Mouse (Mus musculus) c-Kit-negative CD71-positive TER-119-positive erythroid progenitor cells, embryonic 14.5 days (primary cell): ENCODE data around the gene Golga7b.

Experiments
- DNase-seq: peaks from one replicate; pipeline ENCODE4 v3.0.0-alpha.2; 2013; ENCODE audit warnings: low read depth, low spot score

The Golga7b gene

DNA sequence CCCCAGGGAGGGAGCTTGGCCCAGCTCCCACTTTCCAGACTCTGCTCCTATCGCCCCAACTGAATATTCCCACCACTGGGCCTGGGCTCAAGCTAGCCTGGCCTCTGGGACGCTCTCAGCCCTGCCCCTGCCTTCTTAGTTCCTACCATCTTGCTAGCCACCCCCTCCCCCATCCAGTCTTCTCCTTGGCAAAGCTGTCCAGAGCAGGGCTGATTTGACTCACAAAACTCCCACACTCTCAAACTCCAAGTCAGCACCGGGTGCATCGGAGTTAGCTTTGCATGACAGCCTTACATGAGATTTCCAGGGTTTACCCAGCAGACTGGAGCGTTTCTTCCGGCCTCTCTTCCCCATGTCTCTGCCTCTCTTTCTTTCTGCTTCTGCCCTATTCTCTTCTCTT is 45.8 kb downstream of the Golga7b start:
- DNase-seq = no peak

DNA sequence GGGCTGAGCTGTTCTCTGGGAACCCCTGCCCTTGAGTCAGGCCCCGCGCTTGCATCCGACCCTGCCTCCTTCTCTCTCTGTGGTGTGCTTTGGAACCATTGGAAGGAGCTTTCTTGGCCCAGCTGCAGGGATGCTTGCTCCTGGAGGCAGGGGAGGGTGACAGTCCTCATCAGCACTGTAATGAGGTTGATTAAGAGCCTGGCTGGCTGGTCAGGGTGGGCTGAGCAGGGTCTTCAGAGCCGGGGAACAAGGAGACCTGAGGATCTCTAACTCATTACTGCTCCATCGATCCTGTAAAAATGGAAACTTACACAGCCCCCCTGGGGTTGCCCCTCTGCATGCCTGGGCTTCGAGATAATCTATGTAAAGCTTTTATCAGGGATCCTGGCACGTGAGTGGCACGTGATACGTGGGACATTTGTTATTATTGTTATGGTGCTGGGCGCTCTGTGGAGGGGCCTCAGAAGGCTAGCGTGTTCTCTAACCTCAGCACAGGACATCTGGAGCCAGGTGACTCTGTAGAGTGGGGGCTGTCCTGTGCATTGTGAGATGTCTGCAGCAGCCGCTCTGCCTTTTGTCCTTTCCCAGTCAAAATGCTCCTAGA is 55.9 kb downstream of the Golga7b start:
- no peak for DNase-seq

DNA sequence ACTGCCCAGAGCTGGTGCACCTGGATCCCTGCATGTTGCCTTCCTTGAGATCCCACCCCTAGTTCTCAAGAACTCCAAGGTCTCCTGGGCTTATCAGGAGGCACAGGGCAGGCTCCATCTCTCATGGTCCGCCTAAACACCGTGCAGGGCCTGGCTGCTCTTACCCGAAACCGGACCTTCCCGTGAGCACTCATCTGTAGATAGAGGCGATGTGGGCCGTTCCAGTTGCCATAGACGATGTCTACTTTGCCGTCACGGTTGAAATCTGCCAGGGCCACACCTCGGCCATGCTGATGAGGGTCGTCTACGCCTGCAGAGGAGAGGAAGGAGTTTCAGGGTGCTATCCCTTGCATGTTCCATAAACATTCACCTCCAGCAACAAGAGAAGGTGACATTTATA is 57.1 kb downstream of the Golga7b start:
- no peak for DNase-seq

DNA sequence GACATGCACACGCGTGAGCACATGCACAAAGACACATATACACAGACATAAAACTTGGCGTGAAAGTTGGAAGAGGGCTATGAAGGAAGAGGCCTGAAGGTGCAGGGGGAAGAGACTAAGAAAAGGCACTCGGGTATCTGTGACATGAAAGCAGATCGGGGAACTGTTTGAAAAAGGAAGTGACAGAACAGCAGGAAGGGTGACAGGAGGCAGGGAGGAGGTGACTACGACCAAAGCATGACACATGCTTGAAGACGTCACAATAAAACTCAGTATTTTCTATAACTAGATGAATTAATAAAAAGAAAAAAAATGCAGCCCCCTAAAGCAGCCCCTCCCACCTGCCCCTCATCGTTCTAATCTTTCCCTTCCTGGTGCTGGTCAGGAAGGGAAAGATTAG is 58.4 kb downstream of the Golga7b start:
- no peak for DNase-seq

DNA sequence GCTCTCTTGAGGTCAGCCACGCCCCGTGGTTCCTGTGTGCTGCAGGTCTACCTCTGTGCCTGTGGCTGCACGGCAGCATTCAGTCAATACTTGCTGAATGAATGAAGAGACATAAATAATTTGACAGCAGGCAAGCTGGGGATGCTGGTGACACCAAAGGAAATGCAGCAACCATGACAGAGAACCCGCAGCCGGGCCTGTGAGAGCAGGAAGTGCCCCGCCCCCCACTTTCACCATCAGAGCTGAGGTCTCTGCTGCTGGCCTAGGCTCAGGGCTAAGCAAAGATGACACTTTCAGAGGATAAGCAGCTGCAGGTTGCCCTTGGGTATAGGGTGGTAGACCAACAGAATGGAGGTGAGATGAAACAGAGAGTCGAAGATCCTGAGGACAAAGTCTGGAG is 58.8 kb downstream of the Golga7b start:
- no peak for DNase-seq

DNA sequence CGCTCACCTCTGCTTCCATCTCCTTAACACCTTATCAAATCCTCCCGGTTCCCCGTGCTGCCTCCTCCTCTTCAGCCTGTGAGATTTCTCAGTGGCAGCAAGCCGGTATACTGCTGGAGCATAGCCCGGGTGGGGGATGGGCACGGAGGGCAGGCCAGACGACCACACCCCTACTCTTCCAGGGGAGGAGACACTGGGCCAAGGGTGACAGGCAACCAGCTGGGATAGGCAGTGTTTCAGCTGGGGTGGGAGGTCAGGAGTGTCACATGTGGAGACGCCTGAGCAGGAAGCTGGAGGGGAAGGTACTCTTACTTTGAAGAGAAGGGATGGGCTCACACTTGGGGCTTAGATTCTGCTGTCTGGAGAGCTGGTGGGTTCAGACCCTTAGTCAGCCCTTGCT is 59.6 kb downstream of the Golga7b start:
- DNase-seq = no peak

DNA sequence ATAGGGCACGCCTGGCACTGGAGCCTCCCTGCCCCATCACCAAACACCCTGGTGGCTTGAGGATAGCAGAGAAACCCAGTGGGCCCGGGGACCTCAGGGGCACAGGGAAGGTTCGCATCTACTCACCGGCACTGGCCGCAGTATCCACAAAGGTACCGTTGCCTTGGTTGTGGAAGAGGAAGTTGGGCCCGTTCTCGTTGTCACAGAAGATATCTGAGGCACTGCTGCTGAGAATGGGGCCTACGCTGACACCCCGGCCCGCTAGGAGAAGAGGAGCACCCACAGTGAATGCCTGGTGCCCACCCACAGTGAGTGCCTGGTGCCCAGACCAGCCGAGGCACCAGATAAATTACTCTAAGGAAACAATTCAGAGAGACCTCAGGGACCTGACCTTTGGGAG is 61.6 kb downstream of the Golga7b start:
- no peak for DNase-seq

DNA sequence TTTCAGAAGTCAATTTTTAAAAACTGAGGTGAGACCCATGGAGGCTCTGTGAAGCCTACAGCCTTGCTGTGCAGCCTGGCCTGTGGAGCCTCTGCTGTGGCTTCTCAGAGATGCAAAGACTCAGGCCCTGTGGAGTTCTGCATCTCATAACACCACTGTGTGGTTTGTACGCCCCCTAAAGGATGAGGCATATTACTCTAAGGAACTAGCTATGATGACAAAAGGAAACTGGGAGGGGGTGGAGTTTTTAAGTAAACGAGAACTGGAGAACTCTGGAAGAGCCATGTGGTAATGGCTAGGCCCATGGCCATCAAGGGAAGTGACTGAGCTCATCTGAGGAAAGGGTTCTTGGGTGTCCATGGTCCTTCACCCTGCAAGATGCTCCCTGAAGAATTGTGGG is 64.0 kb downstream of the Golga7b start:
- no peak for DNase-seq

DNA sequence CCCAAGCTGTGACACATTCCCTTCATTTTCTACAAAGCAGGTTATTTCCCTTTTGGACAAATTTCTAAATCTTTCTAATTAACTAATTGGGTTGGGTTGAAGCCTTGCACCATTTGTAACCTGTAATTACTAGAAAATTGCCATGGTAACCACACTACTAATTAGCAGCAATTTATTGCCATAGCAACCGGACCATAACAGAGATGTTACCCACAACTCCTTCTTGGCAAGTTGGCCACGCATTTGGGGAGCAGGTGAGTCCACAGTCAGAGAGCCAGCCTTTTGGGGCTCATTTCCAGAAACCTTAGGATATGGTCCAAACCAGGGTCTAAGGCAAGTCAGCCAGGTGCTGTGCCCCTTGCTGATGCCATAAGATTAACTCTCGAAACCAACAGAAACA is 64.8 kb downstream of the Golga7b start:
- DNase-seq = no peak

DNA sequence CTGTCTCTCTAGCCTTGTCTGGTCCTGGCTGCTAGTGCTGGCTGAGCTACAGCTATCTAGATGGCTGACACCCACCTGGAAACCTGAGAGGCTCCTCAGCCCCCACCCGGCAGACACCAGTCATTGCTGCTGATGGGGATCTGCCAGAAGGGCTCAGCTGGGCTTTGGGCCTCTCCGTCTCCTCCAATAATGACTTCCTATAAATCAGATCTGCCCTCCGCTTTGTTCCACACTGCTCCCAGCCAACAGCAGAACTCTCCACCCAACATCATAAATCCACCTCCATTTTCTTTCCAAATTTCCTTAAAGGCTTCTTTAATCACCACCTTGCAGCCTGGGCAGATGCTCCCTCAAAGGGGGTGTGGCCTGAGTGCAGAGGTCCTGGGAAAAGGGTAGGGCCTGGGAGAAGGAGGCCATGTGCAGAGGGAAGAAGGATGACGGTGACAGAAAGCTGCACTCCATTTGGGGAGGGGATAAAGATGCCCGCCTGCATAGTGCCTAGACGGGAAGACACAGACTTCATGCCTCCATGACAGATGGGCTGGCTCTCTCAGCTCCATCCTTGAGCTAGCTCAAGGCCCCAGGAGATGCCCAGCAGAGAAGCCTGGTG is 67.8 kb downstream of the Golga7b start:
- no peak for DNase-seq

DNA sequence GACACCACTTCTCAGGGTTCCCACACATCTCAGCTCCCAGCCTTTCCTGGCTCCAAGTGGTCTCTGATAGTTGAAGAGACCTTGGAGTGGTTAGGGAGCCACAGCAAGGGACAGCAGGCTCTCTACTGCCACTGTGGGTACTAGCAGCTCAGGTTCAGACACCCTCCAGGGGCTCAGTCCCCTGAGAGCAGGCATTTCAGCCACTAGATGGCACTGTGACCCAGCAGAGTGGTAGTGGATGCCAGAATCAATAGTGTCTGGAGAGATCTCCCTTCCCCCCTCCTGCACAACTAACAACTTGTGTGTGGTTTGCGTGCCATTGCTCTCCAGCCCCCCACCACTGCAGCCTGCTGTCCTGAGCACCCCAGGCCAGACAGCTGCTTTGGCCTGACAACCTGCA is 68.5 kb downstream of the Golga7b start:
- DNase-seq = peak; percentile 12

DNA sequence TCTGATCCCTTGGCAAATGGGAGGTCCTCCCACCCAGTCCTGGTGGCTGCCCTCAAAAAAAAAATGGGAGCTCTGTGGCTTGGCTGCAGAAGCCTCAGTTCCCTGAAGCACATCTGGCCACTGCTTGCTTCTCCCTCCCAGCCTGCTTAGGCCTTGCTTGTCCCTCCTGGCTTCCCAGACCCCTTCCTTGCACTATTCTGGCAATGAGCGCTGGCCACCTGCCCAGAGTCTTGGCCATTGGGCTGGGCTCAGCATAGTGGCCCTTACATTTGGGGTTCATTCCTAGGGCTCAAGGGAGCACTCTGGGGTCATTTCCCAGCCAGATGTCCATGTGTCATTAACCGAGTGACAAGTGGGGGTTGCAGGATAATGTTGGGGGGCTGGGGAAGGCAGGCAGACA is 69.2 kb downstream of the Golga7b start:
- DNase-seq = no peak

DNA sequence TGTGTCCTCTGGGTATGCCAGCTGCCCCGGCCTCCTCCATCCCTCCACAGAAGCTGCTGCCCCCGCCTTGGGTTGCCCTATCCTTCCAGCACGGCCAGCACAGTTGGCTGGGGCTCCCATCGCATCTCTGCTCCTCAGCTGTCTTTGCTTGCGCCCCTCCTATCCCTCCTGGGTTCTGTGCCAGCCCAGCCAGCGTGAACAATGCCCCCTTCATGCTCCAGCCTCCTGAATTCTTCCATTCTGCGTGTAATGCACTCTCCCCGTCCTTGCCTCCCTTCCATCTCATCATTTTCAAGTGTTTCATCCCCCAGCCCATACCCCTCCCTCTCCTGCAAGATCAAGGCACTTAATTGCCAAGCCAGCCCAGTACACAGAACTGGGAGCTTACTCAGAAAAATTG is 69.6 kb downstream of the Golga7b start:
- no peak for DNase-seq

DNA sequence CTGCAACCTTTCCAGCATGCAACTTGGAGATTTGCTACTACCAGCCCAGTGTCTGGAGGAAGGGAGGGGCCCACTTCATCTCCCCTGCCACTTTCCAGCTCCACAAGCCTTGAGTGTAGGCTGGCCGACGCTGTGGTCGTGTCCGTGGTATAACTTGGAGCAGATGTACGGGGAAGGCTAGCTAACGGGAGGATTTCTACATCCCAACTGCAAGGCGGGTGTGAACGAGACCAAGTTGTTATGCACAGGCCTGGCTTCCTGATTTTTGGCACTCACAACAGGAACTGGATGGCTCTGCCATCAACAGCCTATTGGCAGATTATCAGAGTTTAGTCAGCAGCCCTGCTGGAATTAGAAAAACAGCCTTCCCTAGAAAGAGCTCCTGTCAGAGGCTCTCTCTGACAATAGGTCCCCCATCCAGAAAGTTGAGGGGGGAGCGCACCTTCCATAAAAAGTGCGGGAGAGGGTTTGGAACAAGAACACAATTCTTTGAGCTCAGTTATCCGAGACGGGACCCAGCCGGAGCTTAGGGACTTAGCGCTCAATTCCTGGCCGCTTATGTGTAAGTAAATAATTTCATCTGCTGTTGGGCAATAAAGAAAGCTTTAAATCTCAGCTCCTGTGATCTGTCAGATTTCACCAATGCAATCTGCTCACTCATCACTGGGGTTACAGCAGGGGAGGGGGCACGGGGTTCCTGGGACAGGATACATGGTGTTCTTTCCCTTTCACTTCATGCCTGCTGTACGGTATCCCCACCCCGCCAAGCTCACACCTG is 70.5 kb downstream of the Golga7b start:
- DNase-seq = no peak
